Mouse (Mus musculus): ENCODE results near the gene Cldnd2. TPM values are rescaled to one million over a fixed set of nuclear protein-coding genes. Genes with fewer than 3 reads are reported as not detected.

The Cldnd2 gene
- total RNA-seq, 2 experiments from 2014 or later, result not detected

Small RNAs within 50 kb of the gene (microRNA-seq; reads per million reads assigned to microRNA genes)
- 2.0 to 2.5 reads per million in 2 experiments for gene Mir7051

Other genes starting within 250 kb of the Cldnd2 start
- gene Zfp715, start 127.5 kb upstream of the Cldnd2 start, total RNA-seq (2021), result 10 to 100 TPM; 15.6 to 17.0 TPM
- not detected for gene Siglecf, start 89.4 kb upstream of the Cldnd2 start, total RNA-seq (2021)
- under 1 TPM; 0.14 to 0.59 TPM for gene Siglecg, start 32.6 kb upstream of the Cldnd2 start, total RNA-seq (2021)
- gene Lim2, start 13.1 kb upstream of the Cldnd2 start, total RNA-seq (2021), result not detected
- gene Nkg7, start 3.7 kb upstream of the Cldnd2 start, total RNA-seq (2021), result not detected
- 100 to 1,000 TPM; 346 to 421 TPM for gene Etfb, start 3.3 kb downstream of the Cldnd2 start, total RNA-seq (2021)
- gene Gm45233, start 3.3 kb downstream of the Cldnd2 start, total RNA-seq (2021), result 1 to 10 TPM in 1 of 2 experiments, under 1 TPM in 1; 0.66 to 1.2 TPM
- 1 to 10 TPM; 1.4 to 3.8 TPM for gene Vsig10l, start 22.4 kb downstream of the Cldnd2 start, total RNA-seq (2021)
- gene Iglon5, start 49.3 kb downstream of the Cldnd2 start, total RNA-seq (2021), result 1 to 10 TPM; 1.2 to 1.3 TPM
- gene 4931406B18Rik, start 65.2 kb downstream of the Cldnd2 start, total RNA-seq (2021), result not detected
- 1 to 10 TPM; 3.1 to 3.9 TPM for gene Cd33, start 103.6 kb downstream of the Cldnd2 start, total RNA-seq (2021)
- gene Zfp658, start 121.5 kb downstream of the Cldnd2 start, total RNA-seq (2021), result 1 to 10 TPM; 1.2 to 1.4 TPM
- gene Zfp719, start 138.8 kb downstream of the Cldnd2 start, total RNA-seq (2021), result 1 to 10 TPM; 6.1 to 7.3 TPM
- not detected for gene Zfp819, start 166.4 kb downstream of the Cldnd2 start, total RNA-seq (2021)
- gene Ceacam18, start 193.9 kb downstream of the Cldnd2 start, total RNA-seq (2021), result not detected
- gene Siglece, start 219.4 kb downstream of the Cldnd2 start, total RNA-seq (2021), result under 1 TPM; 0.45 to 0.59 TPM
- 1 to 10 TPM; 3.2 to 3.8 TPM for gene Ctu1, start 231.2 kb downstream of the Cldnd2 start, total RNA-seq (2021)
- gene Klk14, start 249.6 kb downstream of the Cldnd2 start, total RNA-seq (2021), result not detected